In genomic region chr3:153582065-153582464, GRCm38 (mm10) we compare ENCODE assay signal across 19 mouse cellular contexts.
"Had no signal": no experiment of that assay in that cellular context is flagged by ENCODE, and none has a peak within 500 bp of the region (broad histone marks: within the 10 kb centered on the region; RNA-seq: fewer than 3 reads in every experiment).

No protein-coding gene starts in this region.

- H3K9me3 ChIP-seq: liver, embryonic 13.5 days; liver, embryonic 15.5 days; lung, embryonic 15.5 days; midbrain, embryonic 10.5 days; midbrain, embryonic 13.5 days; midbrain, embryonic 15.5 days; neural tube, embryonic 13.5 days; neural tube, embryonic 15.5 days; stomach, embryonic 15.5 days had no signal

- H3K4me1 ChIP-seq: liver, embryonic 15.5 days; lung, embryonic 15.5 days; stomach, embryonic 15.5 days had no signal

- H3K4me3 ChIP-seq: liver, embryonic 13.5 days; liver, embryonic 15.5 days; lung, embryonic 15.5 days; midbrain, embryonic 10.5 days; midbrain, embryonic 13.5 days; midbrain, embryonic 15.5 days; myocyte; neural tube, embryonic 13.5 days; neural tube, embryonic 15.5 days; stomach, embryonic 15.5 days had no signal

- H3K27ac ChIP-seq: liver, embryonic 13.5 days; liver, embryonic 15.5 days; lung, embryonic 15.5 days; midbrain, embryonic 10.5 days; midbrain, embryonic 13.5 days; midbrain, embryonic 15.5 days; neural tube, embryonic 13.5 days; neural tube, embryonic 15.5 days; stomach, embryonic 15.5 days; stomach, postnatal 0 days had no signal

- DNase-seq: liver, embryonic 13.5 days; liver, postnatal 0 days; lung, adult 2 months; lung, postnatal 14 days; lung, postnatal 4 days; right cerebral cortex, postnatal 14 days; thymus, adult 2 months; thymus, postnatal 25 days; thymus, postnatal 4 days had no signal

- H3K36me3 ChIP-seq: liver, embryonic 13.5 days; liver, embryonic 15.5 days; lung, embryonic 15.5 days; midbrain, embryonic 10.5 days; midbrain, embryonic 13.5 days; midbrain, embryonic 15.5 days; neural tube, embryonic 13.5 days; neural tube, embryonic 15.5 days; stomach, embryonic 15.5 days had no signal

- H3K27me3 ChIP-seq: liver, embryonic 13.5 days; liver, embryonic 15.5 days; lung, embryonic 15.5 days; midbrain, embryonic 13.5 days; midbrain, embryonic 15.5 days; neural tube, embryonic 13.5 days; neural tube, embryonic 15.5 days; stomach, embryonic 15.5 days had no signal

- H3K9ac ChIP-seq: liver, embryonic 13.5 days; liver, embryonic 15.5 days; liver, postnatal 0 days; lung, embryonic 15.5 days; midbrain, embryonic 13.5 days; midbrain, embryonic 15.5 days; neural tube, embryonic 13.5 days; neural tube, embryonic 15.5 days; stomach, embryonic 15.5 days had no signal
